Mouse (Mus musculus) adrenal gland (tissue): Measurements from ENCODE around the gene Nhsl1.

Experiments used
- intact Hi-C: fragments of 180-260 bp; cut with DNase I; formaldehyde crosslinking; loops from one replicate; pipeline ENCODE4 v1.15.1; 2025

Gene Nhsl1

GRCm38 (mm10) chr10:18393740-18394139 is 75.0 kb downstream of the Nhsl1 start:
- intact Hi-C loops = loop anchor here (5.0 kb wide), 1 partner anchor 59 kb away; no protein-coding TSS in a partner anchor

- intact Hi-C loops = loop anchor here (5.0 kb wide), 1 partner anchor 58 kb away; no protein-coding TSS in a partner anchor
These were observed 75.5 kb downstream of the Nhsl1 start for GRCm38 (mm10) chr10:18394270-18394669.

- intact Hi-C loops = no loop called here
These were observed 81.4 kb downstream of the Nhsl1 start for GRCm38 (mm10) chr10:18400089-18400644.

- intact Hi-C loops = no loop called here
These were observed 82.2 kb downstream of the Nhsl1 start for GRCm38 (mm10) chr10:18400998-18401397.

- intact Hi-C loops = no loop called here
These were observed 85.2 kb downstream of the Nhsl1 start for GRCm38 (mm10) chr10:18403992-18404391.

GRCm38 (mm10) chr10:18404679-18405078 is 85.9 kb downstream of the Nhsl1 start:
- intact Hi-C loops = no loop called here

- intact Hi-C loops = no loop called here
These were observed 88.5 kb downstream of the Nhsl1 start for GRCm38 (mm10) chr10:18407062-18407830.

GRCm38 (mm10) chr10:18408128-18408527 is 89.3 kb downstream of the Nhsl1 start:
- intact Hi-C loops = no loop called here

GRCm38 (mm10) chr10:18408635-18409034 is 89.8 kb downstream of the Nhsl1 start:
- intact Hi-C loops = no loop called here

GRCm38 (mm10) chr10:18409068-18409467 is 90.3 kb downstream of the Nhsl1 start:
- intact Hi-C loops = no loop called here

GRCm38 (mm10) chr10:18411266-18411665 is 92.5 kb downstream of the Nhsl1 start:
- intact Hi-C loops = no loop called here

- intact Hi-C loops = no loop called here
These were observed 97.2 kb downstream of the Nhsl1 start for GRCm38 (mm10) chr10:18415946-18416345.

GRCm38 (mm10) chr10:18418160-18418559 is 99.4 kb downstream of the Nhsl1 start:
- intact Hi-C loops = no loop called here

- intact Hi-C loops = no loop called here
These were observed 100.7 kb downstream of the Nhsl1 start for GRCm38 (mm10) chr10:18419508-18419907.

- intact Hi-C loops = no loop called here
These were observed 101.6 kb downstream of the Nhsl1 start for GRCm38 (mm10) chr10:18420259-18421000.

GRCm38 (mm10) chr10:18422968-18423367 is 104.2 kb downstream of the Nhsl1 start:
- intact Hi-C loops = no loop called here

GRCm38 (mm10) chr10:18423557-18423956 is 104.8 kb downstream of the Nhsl1 start:
- intact Hi-C loops = no loop called here

GRCm38 (mm10) chr10:18427866-18428265 is 109.1 kb downstream of the Nhsl1 start:
- intact Hi-C loops = no loop called here

- intact Hi-C loops = no loop called here
These were observed 110.7 kb downstream of the Nhsl1 start for GRCm38 (mm10) chr10:18429533-18429932.

GRCm38 (mm10) chr10:18430141-18430540 is 111.4 kb downstream of the Nhsl1 start:
- intact Hi-C loops = no loop called here

- intact Hi-C loops = no loop called here
These were observed 112.2 kb downstream of the Nhsl1 start for GRCm38 (mm10) chr10:18430973-18431372.

GRCm38 (mm10) chr10:18431546-18431945 is 112.8 kb downstream of the Nhsl1 start:
- intact Hi-C loops = no loop called here
